Mouse (Mus musculus) spleen, adult 2 months (tissue): Measurements from ENCODE around the gene Grk3. TPM values are rescaled to one million over a fixed set of nuclear protein-coding genes. Genes with fewer than 3 reads are reported as not detected.

Source experiments
- DNase-seq, 2 experiments: peaks; one replicate each; pipeline versions ENCODE4 v3.0.0 to v3.0.0-alpha.2; 2012 to 2021; ENCODE audit warnings: low spot score in 2 of 2, low read depth in 1 of 2
- H3K27ac ChIP-seq: fragments of 200-500 bp; 2 replicates; pipeline ENCODE4 v1.5.1; 2012; ENCODE audit warnings: low read length, inconsistent platforms; ENCODE audit not compliant: insufficient read depth
- H3K27me3 ChIP-seq: fragments of 200-500 bp; 2 replicates; pipeline ENCODE4 v1.6.1; 2012; ENCODE audit warnings: mild to moderate bottlenecking, moderate library complexity, low read length, inconsistent platforms; ENCODE audit not compliant: control insufficient read depth, insufficient read depth
- H3K36me3 ChIP-seq: fragments of 200-500 bp; 2 replicates; pipeline ENCODE4 v1.6.1; 2012; ENCODE audit warnings: mild to moderate bottlenecking, low read length, inconsistent platforms; ENCODE audit not compliant: control insufficient read depth, insufficient read depth
- H3K4me1 ChIP-seq: fragments of 200-500 bp; 2 replicates; pipeline ENCODE4 v1.6.1; 2011; ENCODE audit warnings: inconsistent platforms; ENCODE audit not compliant: control insufficient read depth, insufficient read depth, insufficient read length
- H3K4me3 ChIP-seq: fragments of 200-500 bp; 2 replicates; pipeline ENCODE4 v1.5.1; 2011; ENCODE audit warnings: mild to moderate bottlenecking, inconsistent platforms; ENCODE audit not compliant: insufficient read depth, insufficient read length; ENCODE audit errors: extremely low read depth
- CTCF ChIP-seq: fragments of 200-500 bp; IDR thresholded peaks from 2 replicates; pipeline ENCODE4 v1.5.1; 2011; ENCODE audit warnings: mild to moderate bottlenecking, inconsistent platforms; ENCODE audit not compliant: insufficient read depth, insufficient read length, insufficient replicate concordance; ENCODE audit errors: extremely low read depth
- POLR2A ChIP-seq: fragments of 200-500 bp; IDR thresholded peaks from 2 replicates; pipeline ENCODE4 v1.6.1; 2011; ENCODE audit warnings: low read depth, low read length, inconsistent platforms
- WGBS: fragments of 180-500 bp; shearing (Covaris S2); methylation state at CpG from one replicate; pipeline ENCODE4 v1.1.7; 2018; 5-methylcytosine and 5-hydroxymethylcytosine counted together
- polyA plus RNA-seq: library from polyadenylated mRNA; depleted of rRNA; stranded (reverse); fragments of >200 nt; gene quantifications from 2 replicates; pipeline ENCODE4 v1.2.3, GENCODE M21; 2012

Gene Grk3
- polyA plus RNA-seq, 1 experiment, result 23.1 TPM

DNA sequence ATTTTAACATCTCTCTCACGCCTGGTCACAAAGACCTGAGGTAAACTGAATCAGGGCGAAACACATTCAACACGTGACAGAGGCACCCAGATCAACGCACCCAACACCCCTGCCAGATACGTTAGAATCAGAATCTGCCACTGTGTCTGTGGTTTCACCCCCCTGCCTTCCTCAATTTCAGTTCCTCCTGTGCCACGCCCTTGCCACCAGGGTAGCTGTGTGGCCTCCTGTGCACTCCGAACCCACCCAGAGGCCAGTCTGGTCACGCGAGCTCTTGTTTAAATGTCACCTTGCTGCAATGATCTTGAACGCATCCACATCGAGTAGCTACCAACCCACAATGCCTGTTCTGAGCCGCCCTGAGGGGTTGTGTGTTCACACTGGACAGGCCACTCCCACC, 43.3 kb downstream of the Grk3 start:
- Histone ChIP-seq H3K27ac (no peak overlapping the region), H3K36me3 (no peaks in the 10 kb centered on the region), H3K27me3 (no peaks in the 10 kb centered on the region), H3K4me3 (no peak overlapping the region), H3K4me1 (peaks cover 6% of the 10 kb centered on the region; the same call in 1 of the 2 replicates)
- DNase-seq, result peak; percentile 31 to 61
- TF ChIP-seq CTCF (no peak), POLR2A (no peak)
- WGBS, result 16% methylated on average over 12 of the region's 12 CpGs

DNA sequence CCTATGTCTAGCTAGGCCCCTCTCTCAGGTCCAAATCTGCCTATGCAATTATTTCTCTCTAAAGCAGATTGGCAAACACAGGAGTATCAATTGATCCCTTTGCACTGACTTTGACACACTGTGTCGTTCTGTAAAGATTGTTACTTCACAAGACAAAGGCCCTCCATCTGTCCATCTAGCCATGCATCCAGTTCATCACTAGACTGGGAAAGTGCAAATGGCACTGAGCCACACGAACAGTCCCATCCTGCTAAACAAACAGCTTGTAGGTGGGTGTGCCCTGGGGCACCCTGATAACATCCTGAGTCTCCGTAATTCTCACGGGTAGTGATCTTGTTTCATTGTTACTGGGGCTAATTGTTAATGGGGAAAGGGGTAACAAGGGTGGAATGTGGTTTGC, 52.1 kb downstream of the Grk3 start:
- H3K27me3 ChIP-seq, result no peaks in the 10 kb centered on the region
- no peak for DNase-seq
- no peak overlapping the region for H3K4me3 ChIP-seq
- H3K36me3 ChIP-seq, result no peaks in the 10 kb centered on the region
- WGBS, result 84% methylated on average over 4 of the region's 4 CpGs
- H3K4me1 ChIP-seq, result no peaks in the 10 kb centered on the region
- no peak overlapping the region for H3K27ac ChIP-seq
- TF ChIP-seq CTCF (no peak), POLR2A (no peak)

DNA sequence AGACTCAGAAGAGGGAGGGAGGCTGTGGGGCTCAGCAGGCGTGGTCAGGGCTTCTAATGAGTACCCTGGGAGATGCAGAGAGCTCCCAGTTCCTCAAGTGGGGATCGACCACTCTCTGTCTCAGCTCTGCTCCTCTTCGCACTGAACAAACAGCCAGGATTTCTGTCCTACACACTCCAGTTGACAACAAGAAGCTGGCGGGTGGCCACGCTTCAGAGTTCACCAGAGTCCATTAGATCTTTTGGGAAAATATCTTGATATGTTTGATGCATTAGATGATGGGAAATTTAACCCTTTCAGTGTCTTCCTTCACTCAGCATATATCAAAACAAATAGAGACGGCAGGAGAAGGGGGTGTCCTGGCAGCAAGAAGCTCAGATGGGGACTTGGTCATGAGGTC, 53.4 kb downstream of the Grk3 start:
- DNase-seq, result no peak
- H3K4me1 ChIP-seq, result no peaks in the 10 kb centered on the region
- H3K27me3 ChIP-seq, result no peaks in the 10 kb centered on the region
- H3K27ac ChIP-seq, result no peak overlapping the region
- H3K36me3 ChIP-seq, result no peaks in the 10 kb centered on the region
- no peak overlapping the region for H3K4me3 ChIP-seq
- no peak for TF ChIP-seq CTCF
- no peak for TF ChIP-seq POLR2A
- WGBS, result 89% methylated on average over 6 of the region's 6 CpGs

DNA sequence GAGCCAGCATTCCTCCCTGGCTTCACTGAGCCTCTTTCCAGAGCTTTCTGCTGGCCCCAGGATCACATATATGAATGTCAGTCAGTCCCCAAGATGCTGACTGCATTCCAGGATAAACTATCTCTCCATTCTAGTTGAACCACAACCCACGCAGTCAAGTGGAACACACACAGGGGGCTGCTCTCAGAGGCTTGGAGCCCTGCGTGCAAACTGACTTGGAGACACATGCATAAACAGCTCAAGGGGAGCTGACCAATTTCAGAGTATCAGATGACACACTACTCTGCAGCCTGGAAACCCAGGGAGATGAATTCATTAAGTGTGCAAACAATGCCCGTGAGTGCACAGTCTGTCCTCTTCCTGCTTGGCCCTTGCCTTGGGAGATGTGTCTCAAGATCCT, 54.7 kb downstream of the Grk3 start:
- H3K4me1 ChIP-seq, result no peaks in the 10 kb centered on the region
- H3K27ac ChIP-seq, result no peak overlapping the region
- TF ChIP-seq CTCF, result no peak
- no peak for TF ChIP-seq POLR2A
- no peaks in the 10 kb centered on the region for H3K36me3 ChIP-seq
- H3K27me3 ChIP-seq, result no peaks in the 10 kb centered on the region
- H3K4me3 ChIP-seq, result no peak overlapping the region
- no peak for DNase-seq
- WGBS, result 79% methylated on average over 3 of the region's 3 CpGs

DNA sequence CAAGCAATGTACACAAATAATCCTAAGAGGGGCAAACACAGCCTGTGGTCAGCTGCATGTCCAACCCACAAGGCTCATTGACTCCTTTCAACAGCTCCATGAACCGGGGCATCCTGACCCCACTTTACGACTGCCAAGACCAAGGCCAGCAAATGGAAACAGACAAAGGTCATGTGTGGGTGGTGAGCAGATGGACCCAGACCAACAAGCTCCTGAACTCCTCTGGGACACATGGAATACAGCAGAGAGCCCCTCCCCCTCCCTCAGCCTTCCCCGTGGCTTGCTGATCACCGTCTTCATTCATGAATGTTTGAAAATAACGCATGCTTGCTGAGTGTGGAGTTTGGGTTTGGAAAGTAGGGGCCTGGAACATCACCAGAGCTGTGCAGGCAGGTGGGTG, 57.3 kb downstream of the Grk3 start:
- Histone ChIP-seq H3K27me3 (no peaks in the 10 kb centered on the region), H3K27ac (no peak overlapping the region), H3K4me1 (no peaks in the 10 kb centered on the region), H3K4me3 (no peak overlapping the region), H3K36me3 (no peaks in the 10 kb centered on the region)
- TF ChIP-seq CTCF (no peak), POLR2A (no peak)
- DNase-seq, result no peak
- 89% methylated on average over 5 of the region's 5 CpGs for WGBS

DNA sequence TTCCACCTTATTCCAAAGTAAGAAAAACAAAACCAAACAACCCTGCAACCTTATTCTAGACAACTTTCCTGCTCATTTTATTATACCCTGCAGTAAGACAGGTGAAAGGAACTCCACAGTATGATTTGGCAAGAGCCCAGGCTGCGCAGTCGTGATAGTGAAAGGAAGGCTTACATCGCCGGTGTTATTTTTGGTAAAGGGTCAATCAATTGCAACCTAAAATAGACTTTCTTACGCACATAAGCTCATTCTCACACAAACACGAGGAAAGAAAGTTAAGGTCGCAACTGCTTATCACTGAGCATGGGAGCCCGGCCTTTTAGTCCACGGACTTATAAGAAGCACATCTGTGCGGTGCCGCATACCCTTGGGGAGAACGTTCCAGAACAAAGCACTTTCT, 58.8 kb downstream of the Grk3 start:
- no peak for DNase-seq
- H3K27ac ChIP-seq, result no peak overlapping the region
- 86% methylated on average over 12 of the region's 12 CpGs for WGBS
- TF ChIP-seq CTCF (no peak), POLR2A (no peak)
- no peaks in the 10 kb centered on the region; the same call in 1 of the 2 replicates for H3K4me1 ChIP-seq
- no peaks in the 10 kb centered on the region for H3K36me3 ChIP-seq
- no peaks in the 10 kb centered on the region for H3K27me3 ChIP-seq
- H3K4me3 ChIP-seq, result no peak overlapping the region

DNA sequence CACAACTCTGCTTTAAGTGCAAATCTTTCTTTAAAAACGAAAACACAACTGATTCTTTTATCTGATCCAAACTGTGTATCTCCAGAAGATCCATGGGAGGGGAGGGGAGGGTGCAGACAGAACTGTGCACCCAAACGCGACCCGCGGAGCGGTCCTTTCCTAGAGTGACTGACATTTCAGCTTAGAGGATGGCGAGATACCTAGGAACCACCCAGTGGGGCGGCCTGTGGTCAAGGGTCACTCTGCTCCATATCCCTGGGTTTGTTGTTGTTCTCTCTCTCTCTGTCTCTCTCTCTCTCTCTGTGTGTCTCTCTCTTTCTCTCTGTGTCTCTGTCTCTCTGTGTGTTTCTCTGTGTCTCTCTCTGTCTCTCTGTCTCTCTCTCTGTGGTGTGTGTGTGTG, 59.2 kb downstream of the Grk3 start:
- Histone ChIP-seq H3K27ac (no peak overlapping the region), H3K36me3 (no peaks in the 10 kb centered on the region), H3K27me3 (no peaks in the 10 kb centered on the region), H3K4me3 (no peak overlapping the region), H3K4me1 (no peaks in the 10 kb centered on the region; the same call in 1 of the 2 replicates)
- 92% methylated on average over 8 of the region's 8 CpGs for WGBS
- DNase-seq, result no peak
- TF ChIP-seq CTCF, result no peak
- TF ChIP-seq POLR2A, result no peak
